Mouse (Mus musculus): ENCODE results near the gene Rbm47. TPM values are rescaled to one million over a fixed set of nuclear protein-coding genes. Genes with fewer than 3 reads are reported as not detected.

Gene Rbm47
- polyA plus RNA-seq, 1 experiment from 2014 or later = 133 TPM

DNA sequence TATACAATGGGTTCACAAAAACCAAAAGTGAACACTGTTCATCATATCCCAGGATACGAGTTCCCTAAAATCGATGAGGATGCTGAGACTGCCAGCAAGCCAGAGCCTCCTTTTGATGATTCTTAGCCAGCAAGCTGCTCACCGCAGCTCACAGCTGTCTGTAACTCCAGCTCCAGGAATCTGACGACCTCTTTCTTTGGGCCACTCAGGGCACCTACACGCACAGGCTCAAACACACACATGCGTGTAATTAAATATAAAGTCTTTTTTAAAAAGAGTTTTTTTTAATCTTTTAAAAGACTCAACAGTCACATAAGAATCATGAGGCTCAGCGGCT is 103.8 kb downstream of the Rbm47 start:
- no peak for ATAC-seq
- WGBS = 38% methylated on average over 7 of the region's 7 CpGs
- no peak overlapping the region for H3K27ac ChIP-seq
- 0 out of 2 replicates have a peak, but pooled peaks cover 8% of the 10 kb centered on the region for H3K4me1 ChIP-seq (replicated peaks)
- no peaks in the 10 kb centered on the region for H3K9me3 ChIP-seq
- H3K4me2 ChIP-seq (replicated peaks) = peak overlapping the region; percentile 71
- H3K4me3 ChIP-seq (replicated peaks) = no peak overlapping the region; the same call in 1 of the 2 replicates
- H3K9ac ChIP-seq = no peak overlapping the region
- H3K36me3 ChIP-seq = no peaks in the 10 kb centered on the region
- no peaks in the 10 kb centered on the region for H3K27me3 ChIP-seq (replicated peaks)

- H3K9me3 ChIP-seq = no peaks in the 10 kb centered on the region
- 79% methylated on average over 12 of the region's 12 CpGs for WGBS
- H3K9ac ChIP-seq = no peak overlapping the region
- no peaks in the 10 kb centered on the region for H3K27me3 ChIP-seq (replicated peaks)
- ATAC-seq = no peak
- no peak overlapping the region for H3K4me2 ChIP-seq (replicated peaks)
- no peaks in the 10 kb centered on the region for H3K36me3 ChIP-seq
- 0 out of 2 replicates have a peak, but pooled peaks cover 5% of the 10 kb centered on the region for H3K4me1 ChIP-seq (replicated peaks)
- no peak overlapping the region for H3K27ac ChIP-seq
- no peak overlapping the region for H3K4me3 ChIP-seq (replicated peaks)
Observed at GRCm38 (mm10) chr5:66068068-66068920, 104.6 kb downstream of the Rbm47 start.

DNA sequence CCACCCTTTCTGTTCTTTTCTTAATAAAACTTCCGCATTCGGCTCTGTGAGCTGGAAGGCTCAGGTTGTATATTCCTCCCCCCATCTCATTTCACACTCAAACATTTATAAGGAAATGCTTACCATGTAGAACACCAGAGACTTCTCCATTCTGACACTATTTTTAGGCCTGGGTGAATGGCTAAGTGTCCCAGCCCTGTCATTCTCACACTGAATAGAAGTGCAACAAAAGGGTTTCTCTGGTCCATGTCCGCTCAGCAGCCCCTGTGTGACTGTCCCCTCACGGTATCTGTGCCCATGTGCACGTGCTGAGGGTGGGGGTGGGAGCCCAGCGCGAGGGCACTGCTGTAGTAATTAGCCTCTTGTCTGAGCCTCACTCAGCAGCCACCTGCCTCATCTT is 105.7 kb downstream of the Rbm47 start:
- no peak overlapping the region for H3K4me2 ChIP-seq (replicated peaks)
- 0 out of 2 replicates have a peak, but pooled peaks cover 5% of the 10 kb centered on the region for H3K4me1 ChIP-seq (replicated peaks)
- no peak overlapping the region for H3K27ac ChIP-seq
- no peaks in the 10 kb centered on the region for H3K27me3 ChIP-seq (replicated peaks)
- H3K36me3 ChIP-seq = no peaks in the 10 kb centered on the region
- no peak for ATAC-seq
- no peak overlapping the region for H3K4me3 ChIP-seq (replicated peaks)
- no peaks in the 10 kb centered on the region for H3K9me3 ChIP-seq
- H3K9ac ChIP-seq = no peak overlapping the region
- 69% methylated on average over 7 of the region's 7 CpGs for WGBS

- H3K27ac ChIP-seq = no peak overlapping the region
- no peaks in the 10 kb centered on the region for H3K36me3 ChIP-seq
- H3K4me1 ChIP-seq (replicated peaks) = no peaks in the 10 kb centered on the region
- 0 out of 2 replicates have a peak, but pooled peaks have one; percentile 35 for ATAC-seq
- H3K9ac ChIP-seq = no peak overlapping the region
- no peak overlapping the region for H3K4me2 ChIP-seq (replicated peaks)
- H3K27me3 ChIP-seq (replicated peaks) = no peaks in the 10 kb centered on the region
- 61% methylated on average over 3 of the region's 3 CpGs for WGBS
- H3K4me3 ChIP-seq (replicated peaks) = no peak overlapping the region
- no peaks in the 10 kb centered on the region for H3K9me3 ChIP-seq
Observed at GRCm38 (mm10) chr5:66062930-66063220, 110.0 kb downstream of the Rbm47 start.

DNA sequence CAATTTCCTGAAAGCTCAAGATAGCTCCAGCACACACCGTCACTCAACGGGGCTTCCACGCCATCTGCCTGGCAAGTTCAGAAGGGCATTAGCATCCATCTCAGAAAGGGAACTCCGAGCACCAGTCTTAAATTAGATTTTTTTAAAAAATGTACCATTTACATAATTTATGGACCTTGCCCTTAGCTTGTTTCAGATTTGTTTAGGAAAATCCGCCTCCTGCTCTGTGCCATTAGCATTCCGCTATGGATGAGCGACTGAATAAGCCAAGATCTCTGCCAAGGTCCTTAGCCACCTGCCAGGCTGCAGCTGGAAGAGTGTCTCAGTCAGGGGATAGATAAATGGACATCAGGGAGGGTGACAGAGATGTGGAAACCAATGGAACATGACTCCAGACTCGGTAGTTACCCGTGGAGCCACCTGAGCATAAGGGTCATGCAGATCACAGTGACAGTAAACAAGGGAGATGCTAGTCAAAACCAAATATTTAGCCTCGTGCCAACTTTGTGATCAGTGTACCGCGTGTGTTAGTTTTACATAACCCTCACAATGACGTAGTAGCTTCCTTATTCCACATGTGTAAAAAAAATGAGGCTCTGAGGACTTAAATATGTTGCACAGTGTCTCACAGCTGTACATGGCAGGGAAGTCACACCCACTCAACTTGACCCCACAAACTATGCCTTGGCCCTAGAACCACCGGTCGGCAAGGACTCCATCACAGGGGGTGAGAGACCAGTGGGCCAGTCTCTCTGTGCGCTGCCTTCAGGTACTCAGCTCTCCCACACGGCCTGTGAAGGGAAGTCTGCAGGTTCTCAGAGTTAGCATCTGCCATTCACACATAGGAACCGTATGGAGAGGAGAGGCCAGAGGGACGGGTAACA is 110.6 kb downstream of the Rbm47 start:
- Histone ChIP-seq H3K9ac (no peak overlapping the region), H3K4me1 (replicated peaks) (no peaks in the 10 kb centered on the region), H3K27me3 (replicated peaks) (no peaks in the 10 kb centered on the region), H3K4me2 (replicated peaks) (no peak overlapping the region), H3K9me3 (no peaks in the 10 kb centered on the region), H3K27ac (no peak overlapping the region), H3K36me3 (no peaks in the 10 kb centered on the region), H3K4me3 (replicated peaks) (no peak overlapping the region)
- ATAC-seq = 0 out of 2 replicates have a peak, but pooled peaks have one; percentile 26
- 70% methylated on average over 19 of the region's 19 CpGs for WGBS

- WGBS = 88% methylated on average over 4 of the region's 4 CpGs
- H3K9ac ChIP-seq = no peak overlapping the region
- no peak for ATAC-seq
- no peaks in the 10 kb centered on the region for H3K4me1 ChIP-seq (replicated peaks)
- no peak overlapping the region for H3K4me2 ChIP-seq (replicated peaks)
- H3K27ac ChIP-seq = no peak overlapping the region
- no peaks in the 10 kb centered on the region for H3K27me3 ChIP-seq (replicated peaks)
- H3K4me3 ChIP-seq (replicated peaks) = no peak overlapping the region
- H3K36me3 ChIP-seq = no peaks in the 10 kb centered on the region
- H3K9me3 ChIP-seq = no peaks in the 10 kb centered on the region
Observed at GRCm38 (mm10) chr5:66061667-66062045, 111.3 kb downstream of the Rbm47 start.

DNA sequence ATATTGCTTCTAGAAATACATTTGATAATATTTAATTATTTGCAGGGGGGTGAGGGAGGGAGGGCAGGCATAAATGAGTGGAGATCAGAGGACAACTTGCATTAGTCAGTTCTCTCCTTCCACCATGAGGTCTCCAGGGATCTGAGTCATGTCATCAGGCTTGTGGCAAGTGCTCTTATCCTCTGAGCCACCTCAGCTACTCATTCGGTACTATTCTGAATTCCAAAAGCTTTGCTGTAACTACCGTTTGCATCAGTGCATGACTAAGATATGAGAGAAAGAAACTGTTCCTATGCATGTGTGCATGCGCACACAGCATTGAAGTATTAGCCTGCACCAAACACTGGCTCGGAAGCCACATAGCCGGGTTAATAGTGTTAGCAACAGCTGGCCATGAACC is 114.1 kb downstream of the Rbm47 start:
- Histone ChIP-seq H3K27ac (no peak overlapping the region), H3K4me1 (replicated peaks) (no peaks in the 10 kb centered on the region), H3K9me3 (no peaks in the 10 kb centered on the region), H3K27me3 (replicated peaks) (no peaks in the 10 kb centered on the region), H3K4me3 (replicated peaks) (no peak overlapping the region), H3K4me2 (replicated peaks) (no peak overlapping the region), H3K36me3 (no peaks in the 10 kb centered on the region), H3K9ac (no peak overlapping the region)
- ATAC-seq = no peak
- WGBS = 80% methylated on average over 5 of the region's 5 CpGs

DNA sequence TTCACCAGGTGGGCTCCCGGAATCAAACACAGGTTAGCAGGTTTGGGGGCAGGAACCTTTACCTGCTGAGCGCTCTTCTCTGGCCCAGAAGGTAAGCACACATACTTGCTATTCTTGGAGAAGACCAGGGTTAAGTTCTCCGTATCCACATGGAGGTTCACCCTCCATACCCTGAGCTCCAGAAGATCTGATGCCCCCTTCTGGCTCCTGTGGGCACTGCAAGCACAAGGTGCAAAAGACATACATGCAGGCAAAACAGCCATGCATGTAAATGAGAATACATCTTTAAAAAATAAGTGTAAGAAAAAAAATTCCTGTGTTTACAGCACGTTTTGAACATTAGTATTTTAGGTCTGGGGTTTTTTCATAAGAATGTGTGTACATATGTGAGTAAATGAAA is 116.2 kb downstream of the Rbm47 start:
- Histone ChIP-seq H3K4me3 (replicated peaks) (no peak overlapping the region), H3K27me3 (replicated peaks) (no peaks in the 10 kb centered on the region), H3K9me3 (no peaks in the 10 kb centered on the region), H3K9ac (no peak overlapping the region), H3K36me3 (no peaks in the 10 kb centered on the region), H3K4me2 (replicated peaks) (no peak overlapping the region), H3K27ac (no peak overlapping the region), H3K4me1 (replicated peaks) (no peaks in the 10 kb centered on the region)
- no peak for ATAC-seq
- 77% methylated on average over 4 of the region's 4 CpGs for WGBS

GRCm38 (mm10) chr5:66054394-66054793 is 118.5 kb downstream of the Rbm47 start:
- Histone ChIP-seq H3K4me3 (replicated peaks) (peak overlapping the region; percentile 32), H3K4me2 (replicated peaks) (no peak overlapping the region), H3K9ac (peak overlapping the region; percentile 32; the same call in 1 of the 2 replicates), H3K4me1 (replicated peaks) (no peaks in the 10 kb centered on the region), H3K9me3 (no peaks in the 10 kb centered on the region), H3K27me3 (replicated peaks) (no peaks in the 10 kb centered on the region), H3K36me3 (no peaks in the 10 kb centered on the region), H3K27ac (no peak overlapping the region)
- peak; percentile 74 for ATAC-seq
- WGBS = 45% methylated on average over 9 of the region's 9 CpGs

DNA sequence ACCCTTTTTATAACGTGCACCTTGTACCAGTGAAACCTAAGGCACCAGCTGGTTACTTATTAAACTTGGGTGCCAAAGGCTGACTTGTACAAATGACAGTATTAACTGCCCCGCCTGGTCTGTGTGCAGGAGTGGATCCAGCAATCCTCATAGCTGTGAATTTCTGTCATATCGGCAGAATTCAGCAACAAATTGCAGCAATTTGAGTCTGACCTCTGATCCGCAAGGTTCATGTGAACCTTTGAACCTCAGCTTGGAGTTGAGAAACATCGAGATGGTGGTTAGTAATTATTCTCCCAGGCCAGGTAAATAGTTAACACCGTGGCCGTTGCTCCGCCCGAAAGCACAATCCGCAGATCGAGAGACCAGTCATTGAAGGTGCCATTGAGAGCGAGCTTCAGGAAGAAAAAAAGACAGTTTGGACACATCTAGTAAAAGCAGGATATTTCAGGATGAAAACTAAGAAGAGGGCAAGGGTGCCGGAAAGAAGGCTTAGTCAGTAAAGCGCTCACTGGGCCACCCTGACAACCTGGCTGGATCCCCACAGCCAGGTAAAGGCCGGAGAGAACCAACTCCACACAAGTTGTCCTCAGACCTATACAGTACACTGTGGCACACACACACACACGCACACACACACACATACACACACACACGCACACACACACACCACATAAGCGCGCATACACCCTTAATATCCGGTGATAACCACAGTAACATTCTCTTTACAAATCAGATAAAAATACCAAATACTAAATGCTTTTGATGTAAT is 120.0 kb downstream of the Rbm47 start:
- Histone ChIP-seq H3K9ac (no peak overlapping the region; the same call in 1 of the 2 replicates), H3K27me3 (replicated peaks) (no peaks in the 10 kb centered on the region), H3K4me2 (replicated peaks) (peak overlapping the region; percentile 27), H3K27ac (peak overlapping the region; percentile 82), H3K4me3 (replicated peaks) (peak overlapping the region; percentile 32), H3K4me1 (replicated peaks) (no peaks in the 10 kb centered on the region), H3K9me3 (no peaks in the 10 kb centered on the region), H3K36me3 (no peaks in the 10 kb centered on the region)
- peak; percentile 92 for ATAC-seq
- WGBS = 59% methylated on average over 20 of the region's 20 CpGs

- Histone ChIP-seq H3K4me3 (replicated peaks) (no peak overlapping the region), H3K9ac (no peak overlapping the region), H3K27me3 (replicated peaks) (no peaks in the 10 kb centered on the region), H3K4me2 (replicated peaks) (no peak overlapping the region), H3K9me3 (no peaks in the 10 kb centered on the region), H3K36me3 (no peaks in the 10 kb centered on the region), H3K27ac (no peak overlapping the region), H3K4me1 (replicated peaks) (peaks cover 2% of the 10 kb centered on the region; the same call in 1 of the 2 replicates)
- ATAC-seq = no peak
- 68% methylated on average over 5 of the region's 5 CpGs for WGBS
Observed at GRCm38 (mm10) chr5:66050841-66051240, 122.1 kb downstream of the Rbm47 start.

- 53% methylated on average over 3 of the region's 3 CpGs for WGBS
- H3K36me3 ChIP-seq = no peaks in the 10 kb centered on the region
- peak; percentile 32 for ATAC-seq
Observed at GRCm38 (mm10) chr5:66046356-66046755, 126.6 kb downstream of the Rbm47 start.

More at GRCm38 (mm10) chr5:66046356-66046755, 126.6 kb downstream of the Rbm47 start:
- 0 out of 2 replicates have a peak overlapping the region, but pooled peaks have one; percentile 11 for H3K27ac ChIP-seq
- H3K4me1 ChIP-seq (replicated peaks) = peaks cover 4% of the 10 kb centered on the region; the same call in 1 of the 2 replicates
- H3K9ac ChIP-seq = no peak overlapping the region
- no peaks in the 10 kb centered on the region for H3K9me3 ChIP-seq
- H3K4me2 ChIP-seq (replicated peaks) = 0 out of 2 replicates have a peak overlapping the region, but pooled peaks have one; percentile 17
- no peak overlapping the region for H3K4me3 ChIP-seq (replicated peaks)
- H3K27me3 ChIP-seq (replicated peaks) = no peaks in the 10 kb centered on the region
